Mouse (Mus musculus) A20 (cell line): ENCODE data around the gene Flot1.
A peak's percentile ranks its signal among the peaks of the same experiment; 100 is the strongest.

ENCODE experiments used
- DNase-seq: peaks from one replicate; pipeline ENCODE4 v3.0.0-alpha.2; 2011; ENCODE audit warnings: low read depth, low spot score

Flot1 gene

GRCm38 (mm10) chr17:35866281-35866831, 43.3 kb downstream of the Flot1 start:
- peak; percentile 78 for DNase-seq

GRCm38 (mm10) chr17:35866911-35867890, 44.2 kb downstream of the Flot1 start:
- peak; percentile 83 for DNase-seq

- DNase-seq = peak; percentile 76
Observed at GRCm38 (mm10) chr17:35868165-35868820, 45.3 kb downstream of the Flot1 start.

GRCm38 (mm10) chr17:35868961-35869345, 45.9 kb downstream of the Flot1 start:
- DNase-seq = no peak

GRCm38 (mm10) chr17:35869346-35870067, 46.5 kb downstream of the Flot1 start:
- peak; percentile 78 for DNase-seq

- peak; percentile 78 for DNase-seq
Observed at GRCm38 (mm10) chr17:35870151-35870883, 47.3 kb downstream of the Flot1 start.

- peak; percentile 62 for DNase-seq
Observed at GRCm38 (mm10) chr17:35870884-35871696, 48.1 kb downstream of the Flot1 start.

- DNase-seq = peak; percentile 80
Observed at GRCm38 (mm10) chr17:35873774-35874519, 50.9 kb downstream of the Flot1 start.

GRCm38 (mm10) chr17:35874721-35875120, 51.7 kb downstream of the Flot1 start:
- DNase-seq = no peak

- DNase-seq = peak; percentile 97
Observed at GRCm38 (mm10) chr17:35879245-35880057, 56.4 kb downstream of the Flot1 start, which contains the start of gene Dhx16. Gene Dhx16 (plus strand): TSS chr17:35879819.
